Mouse (Mus musculus) erythroblast, embryonic 14.5 days (primary cell): ENCODE data around the gene Dab1.

Experiments
- GATA1 ChIP-seq: IDR thresholded peaks from 2 replicates; pipeline ENCODE4 v1.6.1; 2012; ENCODE audit warnings: low read length, inconsistent platforms, mixed read lengths
- TAL1 ChIP-seq: IDR thresholded peaks from 3 replicates; pipeline ENCODE4 v1.6.1; 2012; ENCODE audit warnings: low read length, inconsistent platforms, mixed read lengths

DNA sequence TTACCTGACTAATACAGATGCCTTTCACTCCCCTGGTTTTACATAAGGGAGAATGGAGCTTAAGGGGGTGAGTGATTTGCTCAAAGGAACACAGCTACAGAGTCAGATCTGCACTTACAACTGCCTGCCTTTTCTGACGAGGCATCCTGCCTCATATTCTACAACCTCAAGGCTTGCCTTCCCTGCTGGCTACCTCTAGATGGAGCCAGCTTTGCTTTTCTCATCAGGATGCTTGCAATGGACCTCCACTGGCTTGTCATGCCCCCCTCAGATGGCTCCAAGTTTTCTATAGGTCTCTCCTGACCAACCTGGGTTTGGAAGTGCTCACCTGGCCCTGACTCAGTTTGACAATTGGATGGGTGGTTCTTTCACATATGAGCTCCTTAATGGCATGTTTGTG is 238.0 kb downstream of the Dab1 start:
- TF ChIP-seq GATA1: no peak
- TF ChIP-seq TAL1: no peak
